Mouse (Mus musculus) limb, embryonic 10.5 days (tissue): ENCODE measurements around the gene Guca1a. TPM values are rescaled to one million over a fixed set of nuclear protein-coding genes. Genes with fewer than 3 reads are reported as not detected.
"Not testable (repeated sequence)": the region's sequence is repeated elsewhere in the genome, so short reads cannot be mapped to it uniquely, and the experiment has no call there.

ENCODE experiments used
- DNase-seq: peaks from one replicate; pipeline ENCODE4 v3.0.0-alpha.2; 2017; ENCODE audit warnings: low spot score
- H3K27ac ChIP-seq: fragments of 300-500 bp; sonication (generic); 2 replicates; pipeline ENCODE4 v1.5.1; 2016; ENCODE audit warnings: mild to moderate bottlenecking
- H3K27me3 ChIP-seq: fragments of 300-500 bp; sonication (generic); 2 replicates; pipeline ENCODE4 v1.6.1; 2016; ENCODE audit warnings: low read depth, mild to moderate bottlenecking; ENCODE audit not compliant: poor library complexity, severe bottlenecking
- H3K36me3 ChIP-seq: fragments of 300-500 bp; sonication (generic); 2 replicates; pipeline ENCODE4 v1.6.1; 2016; ENCODE audit warnings: mild to moderate bottlenecking, moderate library complexity
- H3K4me1 ChIP-seq: fragments of 300-500 bp; sonication (generic); 2 replicates; pipeline ENCODE4 v1.6.1; 2016
- H3K4me3 ChIP-seq: fragments of 300-500 bp; sonication (generic); 2 replicates; pipeline ENCODE4 v1.5.1; 2016; ENCODE audit warnings: mild to moderate bottlenecking, moderate library complexity
- H3K9me3 ChIP-seq: fragments of 300-500 bp; sonication (generic); replicated peaks from 2 replicates; pipeline ENCODE4 v1.6.1; 2016; ENCODE audit warnings: mild to moderate bottlenecking
- WGBS: fragments of 180-500 bp; shearing (Covaris S2); methylation state at CpG from one replicate; pipeline ENCODE4 v1.1.7; 2016; 5-methylcytosine and 5-hydroxymethylcytosine counted together
- polyA plus RNA-seq: library from polyadenylated mRNA; unstranded; fragments of >200 nt; fragmentation: Nextera tagmentation; extraction: Ambion mirVana; gene quantifications from 2 replicates; pipeline ENCODE4 v1.2.1, GENCODE M21; 2016

Gene Guca1a
- polyA plus RNA-seq, 1 experiment from 2014 or later, result 0.34 TPM

DNA sequence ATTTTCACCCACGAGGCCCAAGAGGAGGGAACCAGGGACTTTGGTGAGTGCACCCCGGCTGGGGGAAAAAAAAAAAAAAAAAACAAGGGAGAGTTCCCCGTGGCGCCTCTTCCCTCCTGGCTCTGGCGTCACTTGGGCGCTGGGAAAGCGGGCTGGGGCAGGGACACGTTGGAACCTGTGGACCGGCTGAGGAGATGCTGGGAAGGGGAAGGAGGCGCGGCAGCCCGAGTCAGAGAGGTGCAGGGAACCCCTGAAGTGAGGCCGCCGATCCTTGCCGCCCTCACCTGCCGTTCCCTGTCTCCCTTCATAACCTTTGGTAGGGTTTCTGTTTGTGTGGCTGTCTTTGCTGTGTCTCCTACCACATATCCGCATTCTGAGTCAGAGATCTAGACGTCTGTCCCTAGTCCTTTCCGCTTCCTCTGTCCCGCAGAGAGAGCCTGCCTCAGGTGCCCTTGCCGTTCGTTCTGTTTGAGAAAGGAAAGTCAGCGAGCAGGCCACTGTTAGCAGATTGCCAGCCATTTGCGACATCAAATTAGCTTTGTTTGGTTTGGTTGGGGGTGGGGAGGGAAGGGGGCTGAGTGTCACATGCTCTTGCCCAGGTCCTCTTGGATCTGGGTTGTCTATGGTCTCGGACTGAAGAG lies 36.6 kb upstream of the Guca1a start, which contains the start of gene 1700001C19Rik:
TSS of gene 1700001C19Rik (minus strand) at position 470 of the 641 bp plus-strand sequence.
- H3K27me3 ChIP-seq, result peaks cover 75% of the 10 kb centered on the region
- H3K9me3 ChIP-seq, result no peaks in the 10 kb centered on the region
- DNase-seq, result no peak
- no peak within 1 kb of the TSS for H3K27ac ChIP-seq
- H3K4me3 ChIP-seq, result peak within 1 kb of the TSS; percentile 51
- H3K4me1 ChIP-seq, result peaks cover 46% of the 10 kb centered on the region
- WGBS, result 2% methylated on average over 25 of the region's 25 CpGs
- no peaks in the 10 kb centered on the region for H3K36me3 ChIP-seq

GRCm38 (mm10) chr17:47436156-47436906 lies 35.9 kb upstream of the Guca1a start, which contains the start of gene AI661453:
Gene AI661453, plus strand, starts transcription at chr17:47436615.
- no peaks in the 10 kb centered on the region for H3K36me3 ChIP-seq
- DNase-seq, result peak; percentile 57
- H3K4me3 ChIP-seq, result peak within 1 kb of the TSS; percentile 51
- peaks cover 77% of the 10 kb centered on the region for H3K27me3 ChIP-seq
- H3K9me3 ChIP-seq, result no peaks in the 10 kb centered on the region
- H3K27ac ChIP-seq, result no peak within 1 kb of the TSS
- 2% methylated on average over 45 of the region's 45 CpGs for WGBS
- H3K4me1 ChIP-seq, result peaks cover 39% of the 10 kb centered on the region

DNA sequence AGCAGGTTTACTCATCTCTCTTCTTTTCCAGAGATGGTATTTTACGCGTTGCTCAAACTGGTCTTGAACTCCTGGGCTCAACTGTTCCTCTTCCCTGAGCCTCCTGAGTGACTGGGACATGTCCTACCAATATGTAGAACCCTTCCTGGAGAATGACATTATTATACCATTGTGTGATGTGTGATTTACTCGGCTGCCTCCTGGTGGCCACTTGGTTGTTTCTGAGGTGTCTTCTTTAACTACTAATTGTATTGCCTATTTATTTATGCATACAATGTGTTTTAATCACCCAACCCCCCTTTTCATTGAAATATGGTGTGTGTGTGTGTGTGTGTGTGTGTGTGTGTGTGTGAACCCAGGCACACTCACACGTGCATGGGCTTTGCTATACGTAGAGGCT lies 30.4 kb upstream of the Guca1a start:
- Histone ChIP-seq H3K4me1 (peaks cover 10% of the 10 kb centered on the region), H3K9me3 (no peaks in the 10 kb centered on the region), H3K4me3 (no peak overlapping the region), H3K27me3 (peaks cover 54% of the 10 kb centered on the region), H3K36me3 (no peaks in the 10 kb centered on the region), H3K27ac (no peak overlapping the region)
- DNase-seq, result no peak
- 66% methylated on average over 5 of the region's 5 CpGs for WGBS

- Histone ChIP-seq H3K27ac (no peak overlapping the region), H3K4me3 (no peak overlapping the region), H3K4me1 (peaks cover 10% of the 10 kb centered on the region), H3K36me3 (no peaks in the 10 kb centered on the region), H3K27me3 (peaks cover 41% of the 10 kb centered on the region), H3K9me3 (no peaks in the 10 kb centered on the region)
- 16% methylated on average over 8 of the region's 8 CpGs for WGBS
- DNase-seq, result peak; percentile 69
These were observed 28.5 kb upstream of the Guca1a start for GRCm38 (mm10) chr17:47428831-47429304.

DNA sequence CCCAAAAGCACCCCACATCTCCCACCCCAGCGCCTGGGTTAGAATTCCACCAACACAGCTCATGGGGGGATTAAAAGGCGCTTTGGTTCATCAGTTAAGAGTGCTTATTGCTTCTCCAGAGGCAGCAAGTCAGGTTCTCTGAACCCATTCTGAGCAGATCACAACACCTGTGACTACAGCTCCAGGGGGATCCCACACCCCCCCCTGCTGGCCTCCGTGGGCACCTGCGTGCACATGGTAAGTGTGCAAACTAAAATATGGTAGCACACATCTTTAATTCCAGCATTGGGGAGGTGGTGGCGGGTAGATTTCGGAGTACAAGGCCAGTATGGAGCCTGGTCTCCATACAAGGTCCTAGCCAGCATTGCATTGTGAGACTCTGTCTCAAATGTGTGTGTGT lies 26.9 kb upstream of the Guca1a start:
- no peak for DNase-seq
- Histone ChIP-seq H3K4me3 (no peak overlapping the region), H3K27ac (no peak overlapping the region), H3K27me3 (peaks cover 33% of the 10 kb centered on the region), H3K9me3 (no peaks in the 10 kb centered on the region), H3K4me1 (peaks cover 10% of the 10 kb centered on the region), H3K36me3 (no peaks in the 10 kb centered on the region)
- WGBS, result 74% methylated on average over 6 of the region's 6 CpGs

GRCm38 (mm10) chr17:47424186-47424585 lies 23.8 kb upstream of the Guca1a start:
- H3K4me3 ChIP-seq, result no peak overlapping the region
- no peak overlapping the region for H3K27ac ChIP-seq
- 91% methylated on average over 6 of the region's 6 CpGs for WGBS

DNA sequence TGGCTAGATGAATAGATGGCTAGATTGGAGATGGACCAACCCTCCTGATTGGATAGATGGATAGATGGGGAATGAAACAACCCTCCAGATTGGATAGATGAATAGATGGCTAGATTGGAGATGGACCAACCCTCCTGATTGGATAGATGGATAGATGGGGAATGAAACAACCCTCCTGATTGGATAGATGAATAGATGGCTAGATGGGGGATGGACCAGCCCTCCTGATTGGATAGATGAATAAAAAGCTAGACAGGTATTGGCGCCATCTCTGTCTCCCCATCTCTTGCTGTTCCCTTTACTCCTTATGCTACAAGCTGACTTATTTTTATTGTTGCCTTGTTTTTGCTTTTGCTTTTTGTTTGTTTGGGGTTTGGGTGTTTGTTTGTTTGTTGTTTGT lies 22.2 kb upstream of the Guca1a start:
- not testable (repeated sequence) for H3K4me3 ChIP-seq, DNase-seq, H3K9me3 ChIP-seq, H3K36me3 ChIP-seq, H3K27ac ChIP-seq, H3K27me3 ChIP-seq, H3K4me1 ChIP-seq
- 86% methylated on average over 1 of the region's 1 CpGs for WGBS

More at GRCm38 (mm10) chr17:47424186-47424585, 23.8 kb upstream of the Guca1a start:
- H3K4me1 ChIP-seq, result peaks cover 7% of the 10 kb centered on the region
- no peaks in the 10 kb centered on the region for H3K9me3 ChIP-seq
- H3K36me3 ChIP-seq, result no peaks in the 10 kb centered on the region
- peaks cover 15% of the 10 kb centered on the region; the same call in 1 of the 2 replicates for H3K27me3 ChIP-seq
- DNase-seq, result no peak

DNA sequence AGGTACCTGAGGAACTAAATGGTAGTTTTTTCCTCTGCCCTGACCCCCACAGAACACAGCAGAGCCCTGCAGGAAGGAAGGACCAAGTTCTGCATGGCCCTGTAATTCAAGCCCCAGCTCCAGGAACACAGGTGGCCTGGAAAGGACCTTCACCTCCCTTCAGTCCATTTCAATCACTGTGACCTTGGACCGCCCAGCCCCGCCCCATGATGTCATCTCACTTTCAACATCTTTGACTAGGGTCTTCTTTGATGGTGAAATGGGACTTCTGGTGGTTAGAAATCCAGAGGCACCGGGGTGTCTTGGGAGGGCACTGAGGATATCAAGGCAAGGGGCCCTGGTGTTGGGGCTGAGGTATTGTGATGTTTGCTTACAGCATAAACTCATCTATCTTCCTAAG lies 21.2 kb upstream of the Guca1a start:
- no peaks in the 10 kb centered on the region for H3K9me3 ChIP-seq
- no peak overlapping the region for H3K27ac ChIP-seq
- no peaks in the 10 kb centered on the region for H3K36me3 ChIP-seq
- 84% methylated on average over 3 of the region's 3 CpGs for WGBS
- DNase-seq, result no peak
- no peaks in the 10 kb centered on the region for H3K4me1 ChIP-seq
- H3K4me3 ChIP-seq, result no peak overlapping the region
- H3K27me3 ChIP-seq, result no peaks in the 10 kb centered on the region

DNA sequence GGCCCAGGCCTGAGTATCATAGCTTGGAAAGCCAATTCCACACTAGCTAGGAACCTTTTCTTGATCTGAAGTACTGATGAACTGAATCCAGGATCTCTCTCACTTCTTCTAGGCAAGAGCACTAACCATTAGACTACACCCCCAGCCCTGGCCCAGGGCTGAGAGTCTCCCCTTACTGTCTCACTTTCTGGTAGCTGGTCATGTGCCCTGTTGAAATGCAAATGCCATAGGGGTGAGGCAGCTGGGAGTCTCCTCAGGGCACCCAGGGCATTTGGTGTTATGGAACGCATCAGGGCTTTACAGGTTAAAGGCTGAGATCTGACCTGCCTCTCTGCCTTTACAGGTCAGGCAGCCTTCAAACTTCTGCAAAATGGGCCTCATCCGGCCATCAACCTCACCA lies 19.8 kb upstream of the Guca1a start:
- Histone ChIP-seq H3K9me3 (no peaks in the 10 kb centered on the region), H3K4me3 (no peak overlapping the region), H3K36me3 (no peaks in the 10 kb centered on the region), H3K4me1 (no peaks in the 10 kb centered on the region), H3K27ac (no peak overlapping the region), H3K27me3 (no peaks in the 10 kb centered on the region)
- WGBS, result 72% methylated on average over 2 of the region's 2 CpGs
- no peak for DNase-seq

DNA sequence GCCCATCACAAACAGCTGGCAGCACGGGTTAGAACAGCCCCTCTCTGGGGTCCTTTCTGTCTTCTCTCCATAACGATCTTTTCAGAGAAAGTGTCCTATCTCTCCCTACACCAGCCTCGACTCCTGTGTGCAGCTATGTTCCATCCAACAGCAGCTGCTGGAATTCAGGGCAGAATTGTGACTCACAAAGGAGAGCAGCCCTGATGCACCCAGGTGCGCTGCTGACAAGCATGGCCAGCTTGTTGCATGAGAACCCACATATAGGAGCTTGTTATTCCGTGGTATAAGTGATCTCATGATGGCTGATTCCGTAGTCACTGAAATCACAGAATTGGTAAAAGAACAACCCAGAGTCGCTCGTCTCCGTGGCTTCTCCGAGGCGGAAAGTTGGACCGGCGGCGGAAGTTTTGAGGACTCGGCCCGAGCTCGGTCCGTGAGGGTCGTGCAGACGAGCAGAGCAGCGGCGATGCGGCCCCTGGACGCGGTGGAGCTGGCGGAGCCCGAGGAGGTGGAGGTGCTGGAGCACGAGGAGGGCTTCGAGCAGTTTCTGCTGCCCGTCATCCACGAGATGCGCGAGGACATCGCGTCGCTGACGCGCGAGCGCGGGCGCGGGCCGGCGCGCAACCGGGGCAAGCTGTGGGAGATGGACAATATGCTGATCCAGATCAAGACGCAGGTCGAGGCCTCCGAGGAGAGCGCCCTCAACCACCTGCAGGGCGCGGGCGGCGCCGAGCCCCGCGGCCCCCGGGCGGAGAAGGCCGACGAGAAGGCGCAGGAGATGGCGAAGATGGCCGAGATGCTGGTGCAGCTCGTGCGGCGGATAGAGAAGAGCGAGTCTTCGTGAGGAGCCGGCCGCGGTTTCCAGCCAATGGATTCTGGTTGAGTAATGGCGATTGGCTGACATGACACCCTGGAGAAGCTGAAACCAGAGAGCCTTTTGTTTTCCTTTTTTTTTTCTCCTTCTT lies 9.8 kb upstream of the Guca1a start:
- Histone ChIP-seq H3K27me3 (peaks cover 80% of the 10 kb centered on the region), H3K4me3 (peak overlapping the region; percentile 46)
- peak; percentile 46 for DNase-seq
- H3K27ac ChIP-seq, H3K36me3 ChIP-seq, H3K4me1 ChIP-seq, H3K9me3 ChIP-seq: not testable (repeated sequence)
- WGBS, result 4% methylated on average over 74 of the region's 74 CpGs

GRCm38 (mm10) chr17:47408558-47408898 lies 8.1 kb upstream of the Guca1a start:
- Histone ChIP-seq H3K27me3 (peaks cover 74% of the 10 kb centered on the region), H3K27ac (no peak overlapping the region), H3K36me3 (no peaks in the 10 kb centered on the region), H3K4me1 (peaks cover 7% of the 10 kb centered on the region), H3K9me3 (no peaks in the 10 kb centered on the region; the same call in 1 of the 2 replicates), H3K4me3 (no peak overlapping the region)
- peak; percentile 81 for DNase-seq
- 24% methylated on average over 8 of the region's 8 CpGs for WGBS

- peaks cover 7% of the 10 kb centered on the region for H3K4me1 ChIP-seq
- no peaks in the 10 kb centered on the region; the same call in 1 of the 2 replicates for H3K9me3 ChIP-seq
- H3K27me3 ChIP-seq, result peaks cover 68% of the 10 kb centered on the region
- no peak overlapping the region for H3K27ac ChIP-seq
- WGBS, result 66% methylated on average over 10 of the region's 10 CpGs
- H3K36me3 ChIP-seq, result no peaks in the 10 kb centered on the region
- H3K4me3 ChIP-seq, result no peak overlapping the region
- DNase-seq, result no peak
These were observed 7.6 kb upstream of the Guca1a start for GRCm38 (mm10) chr17:47407717-47408557.
